1 mouse cellular context compared by ENCODE assay signal in the genomic region with DNA sequence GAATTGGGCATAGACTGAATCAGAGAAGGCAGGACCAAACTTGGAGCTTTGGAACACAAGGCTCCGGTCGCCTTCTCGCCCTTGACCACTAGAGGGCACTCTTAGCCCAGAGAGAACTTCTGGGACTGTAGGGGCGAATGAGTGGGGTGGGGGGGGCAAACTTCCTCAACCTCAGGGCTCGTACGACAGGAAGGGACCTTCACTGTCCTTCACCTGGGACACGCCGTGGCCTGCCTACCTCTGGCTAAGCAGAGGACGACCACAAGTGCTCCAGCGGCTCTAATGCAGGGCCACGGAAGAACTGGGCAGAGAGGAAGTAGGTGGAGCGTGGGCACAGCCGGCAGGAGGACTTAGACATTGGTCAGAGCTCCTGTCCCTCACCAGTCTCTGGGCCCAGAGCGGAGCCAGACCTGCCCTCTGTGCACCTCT.
TF ChIP-seq lines count a peak whose summit lies in the region.

No protein-coding gene starts in this region.

TF ChIP-seq in CH12.LX, 34 proteins besides CTCF, POLR2A, EP300 and RAD21 (continued from another document):
- TF ChIP-seq JUND (conservative IDR thresholded peaks at IDR 0.05; ENCODE audit: low read depth, low read length) (no peak), NRF1 (IDR thresholded peaks at IDR 0.05; ENCODE audit: low read depth, low read length) (no peak), HCFC1 (IDR thresholded peaks at IDR 0.05; ENCODE audit: low read depth, low read length) (peak; percentile 56; the same call in 1 of the 2 replicates), CHD2 (IDR thresholded peaks at IDR 0.05; ENCODE audit: low read length) (no peak), ZNF384 (IDR thresholded peaks at IDR 0.05; ENCODE audit: low read depth, low read length) (no peak), NELFE (IDR thresholded peaks at IDR 0.05; ENCODE audit: low read depth, low read length) (peak; percentile 37; the same call in 1 of the 2 replicates), MAFK (IDR thresholded peaks at IDR 0.05; ENCODE audit: insufficient replicate concordance, low read length) (no peak), PAX5 (IDR thresholded peaks at IDR 0.05; ENCODE audit: low read length) (no peak), MEF2A (IDR thresholded peaks at IDR 0.05; ENCODE audit: borderline replicate concordance, low read depth, low read length) (peak; percentile 62; the same call in 1 of the 2 replicates), ELF1 (IDR thresholded peaks at IDR 0.05; ENCODE audit: low read depth, low read length) (peak; percentile 79), ZKSCAN1 (IDR thresholded peaks at IDR 0.05; ENCODE audit: borderline replicate concordance, low read depth, low read length) (no peak), USF2 (conservative IDR thresholded peaks at IDR 0.05; ENCODE audit: low read depth, low read length) (no peak)
TF ChIP-seq in CH12.LX: peak in this region for 14.
